Mouse (Mus musculus) brain, embryonic 14.5 days (tissue): ENCODE data around the gene Gm20431.

Experiments used
- CTCF ChIP-seq: fragments of 200-500 bp; IDR thresholded peaks from 2 replicates; pipeline ENCODE4 v1.5.1; 2012; ENCODE audit warnings: inconsistent platforms, mild to moderate bottlenecking, moderate library complexity, borderline replicate concordance; ENCODE audit not compliant: insufficient read depth, insufficient read length; ENCODE audit errors: extremely low read depth
- POLR2A ChIP-seq: fragments of 200-500 bp; IDR thresholded peaks from 2 replicates; pipeline ENCODE4 v1.6.1; 2012; ENCODE audit warnings: mild to moderate bottlenecking, inconsistent platforms, borderline replicate concordance; ENCODE audit not compliant: poor library complexity, insufficient read depth, insufficient read length, severe bottlenecking; ENCODE audit errors: extremely low read depth

DNA sequence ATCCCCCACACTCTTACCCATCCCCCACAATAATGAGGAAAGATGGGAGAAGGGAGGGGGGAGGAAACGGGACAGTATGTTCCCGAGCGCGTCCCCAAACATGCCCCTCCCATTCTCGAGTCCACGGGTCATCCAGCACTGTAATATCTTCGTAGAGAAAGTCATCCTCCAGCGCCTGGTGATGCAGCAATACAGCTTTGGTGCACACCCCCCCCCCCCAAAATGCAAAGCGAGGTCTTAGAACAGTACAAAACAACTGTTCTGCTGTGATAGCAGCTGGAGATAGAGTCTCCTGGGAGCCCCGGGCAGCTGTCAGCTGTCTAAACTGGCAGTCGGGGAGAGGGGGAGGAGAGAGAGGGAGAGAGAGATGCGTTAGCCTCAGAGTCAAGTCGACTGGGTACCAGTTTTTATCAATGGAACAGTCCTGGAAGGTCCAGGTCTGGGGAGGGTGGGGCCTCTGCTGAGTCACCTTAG lies 11.0 kb upstream of the Gm20431 start:
- TF ChIP-seq POLR2A (no peak), CTCF (no peak)
